Mouse (Mus musculus) embryonic fibroblast, embryonic 13.5 days (primary cell): Measurements from ENCODE around the gene Heg1. TPM values are rescaled to one million over a fixed set of nuclear protein-coding genes. Genes with fewer than 3 reads are reported as not detected.

Experiments used
- H3K27ac ChIP-seq: 2 replicates; pipeline ENCODE4 v1.5.1; 2012; ENCODE audit warnings: low read length, control low read depth, inconsistent platforms; ENCODE audit not compliant: insufficient read depth
- H3K4me1 ChIP-seq: 2 replicates; pipeline ENCODE4 v1.6.1; 2011; ENCODE audit warnings: low read length; ENCODE audit not compliant: control insufficient read depth, insufficient read depth
- H3K4me3 ChIP-seq: 2 replicates; pipeline ENCODE4 v1.5.1; 2011; ENCODE audit warnings: mild to moderate bottlenecking, control low read depth, low read length; ENCODE audit not compliant: insufficient read depth
- CTCF ChIP-seq: IDR thresholded peaks from 2 replicates; pipeline ENCODE4 v1.5.1; 2011; ENCODE audit warnings: mild to moderate bottlenecking, control low read depth, low read length, moderate library complexity, borderline replicate concordance; ENCODE audit not compliant: insufficient read depth
- POLR2A ChIP-seq: IDR thresholded peaks from 2 replicates; pipeline ENCODE4 v1.6.1; 2011; ENCODE audit warnings: low read depth, mild to moderate bottlenecking, control low read depth, low read length, moderate library complexity
- polyA plus RNA-seq: library from polyadenylated mRNA; stranded (reverse); fragments of >200 nt; gene quantifications from 2 replicates; pipeline ENCODE4 v1.2.4, GENCODE M21; 2011; ENCODE audit warnings: low read depth; ENCODE audit not compliant: missing spikeins, insufficient read length

Gene Heg1
- polyA plus RNA-seq, 1 experiment = 33.7 TPM

GRCm38 (mm10) chr16:33740416-33740815 lies 56.2 kb downstream of the Heg1 start:
- H3K4me1 ChIP-seq = peaks cover 15% of the 10 kb centered on the region
- no peak overlapping the region for H3K27ac ChIP-seq
- TF ChIP-seq POLR2A (no peak), CTCF (no peak)
- H3K4me3 ChIP-seq = no peak overlapping the region

- no peak for TF ChIP-seq CTCF
- no peak for TF ChIP-seq POLR2A
- H3K27ac ChIP-seq = no peak overlapping the region
Measured at GRCm38 (mm10) chr16:33741795-33742194, 57.6 kb downstream of the Heg1 start.

DNA sequence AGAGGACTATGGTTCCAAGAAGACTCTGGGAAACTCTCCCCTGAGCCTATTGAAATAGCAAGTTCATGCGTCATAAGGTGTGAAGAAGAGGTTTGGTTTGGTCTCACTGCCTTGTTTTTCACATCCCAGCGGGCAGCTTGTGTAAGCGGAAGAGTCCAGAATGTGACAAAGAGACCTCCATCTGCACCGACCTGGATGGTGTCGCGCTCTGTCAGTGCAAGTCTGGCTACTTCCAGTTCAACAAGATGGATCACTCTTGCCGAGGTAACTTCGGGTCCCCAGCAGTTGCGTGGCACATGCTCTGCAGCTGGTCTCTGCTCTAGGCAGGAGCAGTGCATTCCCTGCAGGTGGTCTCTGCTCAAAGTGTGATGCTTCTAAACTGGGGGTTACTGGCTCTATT lies 58.1 kb downstream of the Heg1 start:
- H3K4me3 ChIP-seq = no peak overlapping the region
- TF ChIP-seq POLR2A (no peak), CTCF (no peak)
- H3K4me1 ChIP-seq = peaks cover 15% of the 10 kb centered on the region
- H3K27ac ChIP-seq = no peak overlapping the region

More at GRCm38 (mm10) chr16:33741795-33742194, 57.6 kb downstream of the Heg1 start:
- H3K4me1 ChIP-seq = peaks cover 15% of the 10 kb centered on the region
- H3K4me3 ChIP-seq = no peak overlapping the region

DNA sequence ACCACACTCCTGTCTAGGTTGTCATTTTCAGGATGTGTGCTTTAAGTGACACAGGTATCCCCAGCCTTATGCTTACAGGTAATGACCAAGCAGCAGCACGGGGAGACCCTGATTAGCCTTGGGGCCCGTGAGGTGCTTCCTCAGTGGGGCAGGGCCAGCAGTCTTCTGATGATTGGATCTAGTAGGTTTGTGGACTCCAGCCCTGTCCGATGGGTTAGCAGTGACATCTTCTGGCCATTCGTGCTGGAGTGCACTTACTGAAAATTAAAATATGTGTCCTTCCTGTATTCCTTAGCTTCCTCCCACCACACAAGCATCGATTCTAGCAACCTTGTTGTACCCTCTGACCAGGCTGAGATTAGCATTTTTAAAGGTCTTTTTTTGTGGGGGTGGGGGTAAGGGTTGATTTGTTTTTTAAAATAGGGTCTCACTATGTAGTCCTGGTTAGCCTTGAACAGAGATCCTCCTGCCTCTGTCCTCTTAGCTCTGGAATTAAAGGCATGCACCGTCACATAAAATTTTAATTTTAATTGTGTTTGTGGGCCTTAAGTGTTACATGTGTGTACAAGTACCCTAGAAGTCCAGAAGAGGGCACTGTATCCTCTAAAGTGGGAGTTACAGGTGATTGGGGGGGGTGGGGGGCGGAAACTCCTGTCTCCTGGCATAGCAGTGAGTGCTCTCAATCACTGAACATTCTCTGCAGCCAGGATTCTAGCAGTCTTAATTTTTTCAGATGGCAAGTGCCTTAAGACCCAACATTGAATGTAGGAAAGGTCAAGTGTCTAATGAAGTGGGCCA lies 60.7 kb downstream of the Heg1 start:
- Histone ChIP-seq H3K27ac (no peak overlapping the region), H3K4me3 (no peak overlapping the region), H3K4me1 (peaks cover 6% of the 10 kb centered on the region)
- TF ChIP-seq CTCF (peak; percentile 54; the same call in 1 of the 2 replicates), POLR2A (no peak)

- H3K27ac ChIP-seq = no peak overlapping the region
- TF ChIP-seq POLR2A (no peak), CTCF (no peak)
- peaks cover 2% of the 10 kb centered on the region for H3K4me1 ChIP-seq
- H3K4me3 ChIP-seq = no peak overlapping the region
Measured at GRCm38 (mm10) chr16:33745457-33745856, 61.3 kb downstream of the Heg1 start.

- H3K4me3 ChIP-seq = no peak overlapping the region
- no peak for TF ChIP-seq CTCF
- TF ChIP-seq POLR2A = no peak
- H3K27ac ChIP-seq = no peak overlapping the region
- no peaks in the 10 kb centered on the region; the same call in 1 of the 2 replicates for H3K4me1 ChIP-seq
Measured at GRCm38 (mm10) chr16:33746074-33746676, 62.0 kb downstream of the Heg1 start.

DNA sequence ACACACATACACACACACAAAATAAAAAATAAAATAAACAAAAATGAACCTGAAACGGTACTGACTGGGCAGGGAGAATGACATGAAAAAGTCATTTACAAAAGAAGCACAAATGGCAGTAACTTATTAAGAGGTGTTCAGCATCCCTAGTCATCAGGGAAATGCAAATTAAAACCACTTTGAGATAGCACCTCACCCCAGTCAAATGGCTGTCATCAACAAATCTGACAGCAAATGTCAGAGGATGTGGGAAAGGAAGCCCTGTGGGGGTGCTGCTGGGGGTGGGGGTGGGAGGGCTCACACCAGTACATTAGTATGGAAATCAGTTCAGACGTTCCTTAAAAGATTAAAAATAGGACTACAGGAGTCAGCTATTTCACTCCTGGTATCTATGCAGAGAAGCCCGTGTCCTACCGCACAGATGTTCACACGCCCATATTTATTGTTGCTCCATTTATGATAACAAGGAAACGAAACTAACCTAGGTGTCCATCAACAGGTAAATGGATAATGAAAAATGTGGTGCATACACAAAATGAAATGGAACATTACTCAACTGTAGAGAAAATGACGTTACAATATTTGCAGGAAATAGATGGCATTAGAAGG lies 63.3 kb downstream of the Heg1 start:
- Histone ChIP-seq H3K27ac (no peak overlapping the region), H3K4me1 (no peaks in the 10 kb centered on the region), H3K4me3 (no peak overlapping the region)
- TF ChIP-seq POLR2A = no peak
- no peak for TF ChIP-seq CTCF

DNA sequence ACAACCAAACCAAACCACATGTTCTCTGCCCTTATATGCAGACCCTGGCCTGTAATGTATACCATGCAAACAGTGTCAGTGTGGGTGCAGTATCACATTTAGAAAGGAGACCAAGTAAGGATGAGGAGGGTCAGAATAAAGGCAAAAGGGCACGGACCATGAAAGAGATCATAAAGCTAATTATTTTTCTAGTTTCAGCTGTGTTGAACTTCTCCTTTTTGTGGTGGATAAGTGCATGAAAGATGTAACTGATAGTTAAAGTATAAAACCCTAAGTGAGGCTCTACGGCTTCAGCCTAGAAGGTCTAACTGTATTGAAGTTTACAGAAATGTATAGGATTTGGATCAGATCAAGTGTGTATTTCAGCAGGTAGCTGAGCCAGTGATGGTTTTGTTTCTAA lies 63.8 kb downstream of the Heg1 start:
- Histone ChIP-seq H3K4me1 (no peaks in the 10 kb centered on the region), H3K4me3 (no peak overlapping the region), H3K27ac (no peak overlapping the region)
- no peak for TF ChIP-seq CTCF
- no peak for TF ChIP-seq POLR2A

DNA sequence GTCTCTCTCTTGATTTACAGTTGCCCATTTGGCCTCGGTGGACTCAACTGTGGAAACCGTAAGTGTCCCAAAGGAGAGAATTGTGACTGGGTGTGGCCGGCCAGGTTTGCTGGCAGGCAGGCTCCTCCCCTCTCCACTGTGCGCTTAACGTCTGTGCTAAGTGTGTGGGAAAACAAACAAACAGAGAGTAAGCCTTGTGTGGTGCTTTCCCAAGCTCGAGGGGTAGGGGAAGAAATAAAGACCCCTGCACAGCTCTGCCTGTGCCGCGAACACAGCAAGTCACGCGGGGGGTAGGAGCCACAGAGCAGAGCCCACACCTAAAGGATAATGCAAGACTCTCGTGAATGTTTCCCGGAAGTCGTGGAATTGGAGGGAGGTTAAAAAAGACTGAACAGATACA lies 67.0 kb downstream of the Heg1 start:
- Histone ChIP-seq H3K4me1 (no peaks in the 10 kb centered on the region), H3K27ac (no peak overlapping the region), H3K4me3 (no peak overlapping the region)
- TF ChIP-seq CTCF = no peak
- TF ChIP-seq POLR2A = no peak

GRCm38 (mm10) chr16:33751590-33751989 lies 67.4 kb downstream of the Heg1 start:
- H3K4me3 ChIP-seq = no peak overlapping the region

More at GRCm38 (mm10) chr16:33751590-33751989, 67.4 kb downstream of the Heg1 start:
- no peaks in the 10 kb centered on the region for H3K4me1 ChIP-seq
- no peak overlapping the region for H3K27ac ChIP-seq
- TF ChIP-seq CTCF (no peak), POLR2A (no peak)
